Mouse (Mus musculus) layer of hippocampus, postnatal 25 days (tissue): ENCODE results near the gene Fam228b. TPM values are rescaled to one million over a fixed set of nuclear protein-coding genes. Genes with fewer than 3 reads are reported as not detected.
"Not testable (repeated sequence)": the region's sequence is repeated elsewhere in the genome, so short reads cannot be mapped to it uniquely, and the experiment has no call there.

Source experiments
- DNase-seq, 2 experiments: peaks; one replicate each; pipeline ENCODE4 v3.0.0; 2022; ENCODE audit warnings: mixed read lengths in 2 of 2, low spot score in 1 of 2; ENCODE audit errors: extremely low spot score in 1 of 2
- total RNA-seq, 2 experiments: library from RNA; stranded (reverse); gene quantifications; 2 replicates each; pipeline ENCODE4 v1.2.3; 2021

Fam228b gene
- total RNA-seq, 2 experiments from 2014 or later: 21.4 to 31.4 TPM

GRCm38 (mm10) chr12:4744486-4744885 is 24.6 kb downstream of the Fam228b start:
- DNase-seq: no peak

- no peak for DNase-seq
These were observed 26.9 kb downstream of the Fam228b start for GRCm38 (mm10) chr12:4742183-4742582.

- no peak for DNase-seq
These were observed 28.2 kb downstream of the Fam228b start for GRCm38 (mm10) chr12:4740823-4741222.

- DNase-seq: no peak
These were observed 31.0 kb downstream of the Fam228b start, which contains the start of gene Fam228a for GRCm38 (mm10) chr12:4738031-4738576. Gene Fam228a (minus strand): TSS chr12:4738430.

GRCm38 (mm10) chr12:4732332-4732731 is 36.7 kb downstream of the Fam228b start:
- no peak for DNase-seq

GRCm38 (mm10) chr12:4731629-4732028 is 37.4 kb downstream of the Fam228b start:
- DNase-seq: no peak

- DNase-seq: no peak
These were observed 39.9 kb downstream of the Fam228b start for GRCm38 (mm10) chr12:4729165-4729564.

GRCm38 (mm10) chr12:4719762-4720754 is 49.0 kb downstream of the Fam228b start:
- DNase-seq: no peak

GRCm38 (mm10) chr12:4719066-4719761 is 49.9 kb downstream of the Fam228b start:
- no peak for DNase-seq

GRCm38 (mm10) chr12:4717417-4717816 is 51.6 kb downstream of the Fam228b start:
- no peak for DNase-seq

GRCm38 (mm10) chr12:4715606-4716005 is 53.5 kb downstream of the Fam228b start:
- DNase-seq: no peak

- no peak for DNase-seq
These were observed 55.7 kb downstream of the Fam228b start for GRCm38 (mm10) chr12:4713361-4713760.

- DNase-seq: no peak
These were observed 59.1 kb downstream of the Fam228b start for GRCm38 (mm10) chr12:4709926-4710325.

GRCm38 (mm10) chr12:4708881-4709604 is 60.0 kb downstream of the Fam228b start:
- no peak for DNase-seq

- no peak for DNase-seq
These were observed 60.8 kb downstream of the Fam228b start for GRCm38 (mm10) chr12:4708296-4708695.

- no peak for DNase-seq
These were observed 61.5 kb downstream of the Fam228b start for GRCm38 (mm10) chr12:4707488-4708017.

- DNase-seq: no peak
These were observed 62.2 kb downstream of the Fam228b start for GRCm38 (mm10) chr12:4706901-4707300.

- no peak for DNase-seq
These were observed 62.9 kb downstream of the Fam228b start for GRCm38 (mm10) chr12:4706175-4706574.

GRCm38 (mm10) chr12:4705626-4706025 is 63.4 kb downstream of the Fam228b start:
- DNase-seq: not testable (repeated sequence)

GRCm38 (mm10) chr12:4694534-4694933 is 74.5 kb downstream of the Fam228b start:
- no peak for DNase-seq
